Mouse (Mus musculus) kidney, adult 11 months (tissue): ENCODE results near the gene Olfr61.
"Not testable (repeated sequence)": the region's sequence is repeated elsewhere in the genome, so short reads cannot be mapped to it uniquely, and the experiment has no call there.

Experiments
- DNase-seq: peaks from one replicate; pipeline ENCODE4 v3.0.0; 2022

The Olfr61 gene

GRCm38 (mm10) chr7:140628670-140629069, at the start of gene Olfr61:
Gene Olfr61 (plus strand): TSS chr7:140628970.
- DNase-seq = not testable (repeated sequence)

- not testable (repeated sequence) for DNase-seq
Observed at GRCm38 (mm10) chr7:140600969-140601368, 27.8 kb upstream of the Olfr61 start, which contains the start of gene Olfr46. Gene Olfr46 (plus strand): TSS chr7:140601269.

DNA sequence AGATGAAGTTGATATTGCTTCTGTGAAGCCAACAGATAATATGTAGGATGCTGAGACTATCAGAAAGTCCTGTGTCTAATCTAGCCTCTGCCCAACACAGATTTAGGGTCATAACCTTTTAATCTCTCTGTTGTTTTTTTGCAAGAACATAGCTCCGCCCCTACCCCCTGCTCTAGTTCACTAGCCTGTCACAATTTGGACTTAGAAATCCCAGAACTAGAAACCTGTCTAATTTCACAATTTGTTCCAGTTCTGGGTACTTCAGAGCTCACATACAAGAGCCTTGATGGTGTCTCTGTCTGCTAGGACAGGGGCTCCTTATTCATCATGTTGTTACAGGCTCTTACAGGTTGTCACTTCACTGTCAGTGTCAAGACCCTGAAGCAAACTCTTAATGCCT, 1.8 kb downstream of the Olfr61 start:
- DNase-seq = no peak

- no peak for DNase-seq
Observed at GRCm38 (mm10) chr7:140646152-140646551, 17.4 kb downstream of the Olfr61 start, which contains the start of gene Olfr53. Gene Olfr53 (plus strand): TSS chr7:140646452.

GRCm38 (mm10) chr7:140659630-140660029, 30.9 kb downstream of the Olfr61 start, which contains the start of gene Olfr539:
Gene Olfr539 (plus strand): TSS chr7:140659930.
- no peak for DNase-seq

GRCm38 (mm10) chr7:140670693-140671092, 41.9 kb downstream of the Olfr61 start:
- DNase-seq = not testable (repeated sequence)

GRCm38 (mm10) chr7:140675863-140676262, 47.1 kb downstream of the Olfr61 start:
- no peak for DNase-seq

DNA sequence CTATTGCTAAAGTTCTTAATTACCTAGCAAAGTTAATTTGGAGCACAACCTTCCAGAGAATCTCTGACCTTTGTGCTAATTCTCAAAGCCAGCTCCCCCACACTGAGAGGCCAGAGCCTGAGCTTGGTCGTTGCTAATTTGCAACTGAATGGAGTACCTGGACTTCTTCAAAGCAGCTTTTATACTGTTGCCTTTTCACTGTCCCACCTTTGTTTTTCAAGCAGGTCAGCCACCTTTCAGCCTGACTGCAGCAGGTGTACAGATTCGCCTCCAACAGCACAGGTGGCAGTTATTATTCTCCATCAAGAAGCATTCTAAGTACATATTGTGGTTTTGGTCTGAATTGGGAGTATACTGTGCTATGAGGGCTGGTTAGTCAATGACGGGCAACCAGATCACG, 50.8 kb downstream of the Olfr61 start:
- not testable (repeated sequence) for DNase-seq

- no peak for DNase-seq
Observed at GRCm38 (mm10) chr7:140681651-140682050, 52.9 kb downstream of the Olfr61 start, which contains the start of gene Olfr45. Gene Olfr45 (plus strand): TSS chr7:140681951.
